Mouse (Mus musculus): ENCODE data around the gene Clca3a1.
"Not testable (repeated sequence)": the region's sequence is repeated elsewhere in the genome, so short reads cannot be mapped to it uniquely, and the experiment has no call there.

- TF ChIP-seq SRF (IDR thresholded peaks at IDR 0.05; ENCODE audit: control insufficient read depth, insufficient read length, low read depth); MYOG (IDR thresholded peaks at IDR 0.05; ENCODE audit: control insufficient read depth in 1 of 3, insufficient read depth in 1 of 3, insufficient read length in 2 of 3, low read depth in 2 of 3); POLR2A (IDR thresholded peaks at IDR 0.05; ENCODE audit: insufficient read length, low read depth); MAX (IDR thresholded peaks at IDR 0.05; ENCODE audit: low read depth); E2F4 (IDR thresholded peaks at IDR 0.05; ENCODE audit: insufficient read depth); MYOD1 (IDR thresholded peaks at IDR 0.05; ENCODE audit: control insufficient read depth in 1 of 3, insufficient read length in 2 of 3, low read depth in 2 of 3); CEBPB (IDR thresholded peaks at IDR 0.05; ENCODE audit: insufficient read depth, poor library complexity, severe bottlenecking); USF1 (IDR thresholded peaks at IDR 0.05; ENCODE audit: low read depth); TCF12 (IDR thresholded peaks at IDR 0.05; ENCODE audit: insufficient read depth, poor library complexity, severe bottlenecking); POLR2AphosphoS2 (IDR thresholded peaks at IDR 0.05; ENCODE audit: insufficient read length, low read depth); REST (IDR thresholded peaks at IDR 0.05; ENCODE audit: insufficient read depth, insufficient read length): not testable (repeated sequence)
Observed at GRCm38 (mm10) chr3:144806626-144807025, 45.8 kb upstream of the Clca3a1 start.

Data from myocyte (in vitro differentiated cells).